Mouse (Mus musculus) MEL (cell line): ENCODE measurements around the gene Rfx2. TPM values are rescaled to one million over a fixed set of nuclear protein-coding genes. Genes with fewer than 3 reads are reported as not detected.
A peak's percentile ranks its signal among the peaks of the same experiment; 100 is the strongest.

ENCODE experiments used
- DNase-seq: peaks from one replicate; pipeline ENCODE4 v3.0.0; 2011; ENCODE audit warnings: low read depth, low spot score
- H3K27ac ChIP-seq: 2 replicates; pipeline ENCODE4 v1.5.1; 2012; ENCODE audit warnings: low read depth, mild to moderate bottlenecking, control low read depth, low read length, moderate library complexity; ENCODE audit not compliant: control insufficient read depth
- H3K27me3 ChIP-seq, 2 experiments: fragments of 150-350 bp in 1 of 2; sonication (generic) in 1 of 2; 2 replicates each; pipeline ENCODE4 v1.6.1; 2012; ENCODE audit warnings: low read length in 2 of 2, mild to moderate bottlenecking in 2 of 2, improper control_type of control experiment in 1 of 2, moderate library complexity in 1 of 2; ENCODE audit not compliant: insufficient read depth in 2 of 2, control insufficient read depth in 1 of 2
- H3K36me3 ChIP-seq, 2 experiments: 2 replicates each; pipeline ENCODE4 v1.6.1; 2012 to 2014; ENCODE audit warnings: low read length in 2 of 2, improper control_type of control experiment in 1 of 2, inconsistent platforms in 1 of 2, mild to moderate bottlenecking in 1 of 2; ENCODE audit not compliant: insufficient read depth in 2 of 2, control insufficient read depth in 1 of 2
- H3K4me1 ChIP-seq, 2 experiments: fragments of 150-350 bp in 1 of 2; sonication (generic) in 1 of 2; 2 replicates each; pipeline ENCODE4 v1.6.1; 2012; ENCODE audit warnings: low read length in 2 of 2, improper control_type of control experiment in 1 of 2, mild to moderate bottlenecking in 1 of 2; ENCODE audit not compliant: insufficient read depth in 2 of 2, control insufficient read depth in 1 of 2
- H3K4me3 ChIP-seq, 2 experiments: fragments of 150-350 bp in 1 of 2; sonication (generic) in 1 of 2; 2 replicates each; pipeline ENCODE4 v1.5.1; 2012; ENCODE audit warnings: low read depth in 2 of 2, low read length in 2 of 2, mild to moderate bottlenecking in 2 of 2, moderate library complexity in 2 of 2, control low read depth in 1 of 2, improper control_type of control experiment in 1 of 2; ENCODE audit not compliant: control insufficient read depth in 1 of 2, insufficient read depth in 1 of 2
- H3K79me2 ChIP-seq: 2 replicates; pipeline ENCODE4 v1.6.1; 2012; ENCODE audit warnings: mild to moderate bottlenecking, low read length, moderate library complexity; ENCODE audit not compliant: control insufficient read depth, poor library complexity, insufficient read depth
- H3K9ac ChIP-seq: 2 replicates; pipeline ENCODE4 v1.6.1; 2012; ENCODE audit warnings: low read depth, mild to moderate bottlenecking, control low read depth, low read length, moderate library complexity; ENCODE audit not compliant: control insufficient read depth, poor library complexity, severe bottlenecking
- H3K9me3 ChIP-seq: fragments of 150-350 bp; sonication (generic); replicated peaks from 2 replicates; pipeline ENCODE4 v1.6.1; 2012; ENCODE audit warnings: mild to moderate bottlenecking, low read length, improper control_type of control experiment, moderate library complexity; ENCODE audit not compliant: insufficient read depth
- BHLHE40 ChIP-seq: IDR thresholded peaks from 2 replicates; pipeline ENCODE4 v1.6.1; 2012; ENCODE audit warnings: low read depth, mild to moderate bottlenecking, inconsistent platforms, low read length, improper control_type of control experiment, borderline replicate concordance
- E2F4 ChIP-seq: IDR thresholded peaks from 2 replicates; pipeline ENCODE4 v1.6.1; 2011; ENCODE audit warnings: low read depth, low read length, improper control_type of control experiment, borderline replicate concordance
- ELF1 ChIP-seq: IDR thresholded peaks from 2 replicates; pipeline ENCODE4 v1.6.1; 2014; ENCODE audit warnings: low read depth, mild to moderate bottlenecking, inconsistent platforms, low read length, improper control_type of control experiment, moderate library complexity
- ETS1 ChIP-seq: IDR thresholded peaks from 2 replicates; pipeline ENCODE4 v1.6.1; 2012; ENCODE audit warnings: low read depth, mild to moderate bottlenecking, inconsistent platforms, low read length, improper control_type of control experiment, moderate library complexity
- GABPA ChIP-seq: IDR thresholded peaks from 2 replicates; pipeline ENCODE4 v1.6.1; 2012; ENCODE audit warnings: low read depth, mild to moderate bottlenecking, inconsistent platforms, low read length, improper control_type of control experiment, moderate library complexity
- GATA1 ChIP-seq: IDR thresholded peaks from 2 replicates; pipeline ENCODE4 v1.6.1; 2011; ENCODE audit warnings: low read depth, low read length, improper control_type of control experiment
- HCFC1 ChIP-seq: IDR thresholded peaks from 2 replicates; pipeline ENCODE4 v1.6.1; 2012; ENCODE audit warnings: low read depth, mild to moderate bottlenecking, inconsistent platforms, low read length, improper control_type of control experiment, moderate library complexity
- KAT2A ChIP-seq: conservative IDR thresholded peaks from 2 replicates; pipeline ENCODE4 v1.6.1; 2012; ENCODE audit warnings: low read depth, low read length, improper control_type of control experiment, inconsistent platforms
- MAX ChIP-seq: IDR thresholded peaks from 2 replicates; pipeline ENCODE4 v1.6.1; 2011; ENCODE audit warnings: low read length, improper control_type of control experiment
- MAZ ChIP-seq: IDR thresholded peaks from 2 replicates; pipeline ENCODE4 v1.6.1; 2012; ENCODE audit warnings: low read depth, mild to moderate bottlenecking, inconsistent platforms, low read length, improper control_type of control experiment
- MEF2A ChIP-seq: IDR thresholded peaks from 2 replicates; pipeline ENCODE4 v1.6.1; 2014; ENCODE audit warnings: low read depth, mild to moderate bottlenecking, inconsistent platforms, low read length, improper control_type of control experiment; ENCODE audit not compliant: poor library complexity, insufficient replicate concordance, severe bottlenecking; ENCODE audit errors: extremely low read depth
- MXI1 ChIP-seq: IDR thresholded peaks from 2 replicates; pipeline ENCODE4 v1.6.1; 2011; ENCODE audit warnings: mild to moderate bottlenecking, low read depth, low read length, improper control_type of control experiment
- POLR2AphosphoS2 ChIP-seq: IDR thresholded peaks from 2 replicates; pipeline ENCODE4 v1.6.1; 2011; ENCODE audit warnings: low read length, improper control_type of control experiment
- POLR2AphosphoS5 ChIP-seq: IDR thresholded peaks from 2 replicates; pipeline ENCODE4 v1.6.1; 2012; ENCODE audit warnings: low read depth, borderline replicate concordance, mild to moderate bottlenecking, inconsistent platforms, low read length, moderate library complexity, mixed read lengths
- RCOR1 ChIP-seq: IDR thresholded peaks from 2 replicates; pipeline ENCODE4 v1.6.1; 2012; ENCODE audit warnings: low read depth, mild to moderate bottlenecking, inconsistent platforms, low read length, improper control_type of control experiment
- USF1 ChIP-seq: IDR thresholded peaks from 2 replicates; pipeline ENCODE4 v1.6.1; 2014; ENCODE audit warnings: low read depth, mild to moderate bottlenecking, inconsistent platforms, low read length, improper control_type of control experiment, moderate library complexity
- USF2 ChIP-seq, 2 experiments: IDR thresholded peaks; 2 replicates each; pipeline ENCODE4 v1.6.1; 2011 to 2012; ENCODE audit warnings: improper control_type of control experiment in 2 of 2, low read length in 2 of 2, borderline replicate concordance in 1 of 2, inconsistent platforms in 1 of 2, low read depth in 1 of 2, mild to moderate bottlenecking in 1 of 2; ENCODE audit not compliant: insufficient read depth in 1 of 2
- ZMIZ1 ChIP-seq: IDR thresholded peaks from 2 replicates; pipeline ENCODE4 v1.6.1; 2012; ENCODE audit warnings: low read depth, mild to moderate bottlenecking, inconsistent platforms, low read length, improper control_type of control experiment, moderate library complexity
- polyA plus RNA-seq, 2 experiments: library from polyadenylated mRNA; stranded (reverse) in 1 of 2; unstranded in 1 of 2; fragments of >175 nt in 1 of 2; fragments of >200 nt in 1 of 2; gene quantifications; 2 replicates each; pipeline versions ENCODE4 v1.2.1 to v1.2.4; 2012; ENCODE audit warnings: low replicate concordance in 2 of 2, low read depth in 1 of 2; ENCODE audit not compliant: insufficient read length in 2 of 2, insufficient read depth in 1 of 2, missing spikeins in 1 of 2
- total RNA-seq: library from RNA; depleted of rRNA; stranded (reverse); fragments of 300-350 nt; gene quantifications from 2 replicates; pipeline ENCODE4 v1.2.3, GENCODE M21; 2012

Rfx2 gene
- total and polyA plus RNA-seq, 3 experiments = 7.5 to 29.2 TPM; not detected in 1

DNA sequence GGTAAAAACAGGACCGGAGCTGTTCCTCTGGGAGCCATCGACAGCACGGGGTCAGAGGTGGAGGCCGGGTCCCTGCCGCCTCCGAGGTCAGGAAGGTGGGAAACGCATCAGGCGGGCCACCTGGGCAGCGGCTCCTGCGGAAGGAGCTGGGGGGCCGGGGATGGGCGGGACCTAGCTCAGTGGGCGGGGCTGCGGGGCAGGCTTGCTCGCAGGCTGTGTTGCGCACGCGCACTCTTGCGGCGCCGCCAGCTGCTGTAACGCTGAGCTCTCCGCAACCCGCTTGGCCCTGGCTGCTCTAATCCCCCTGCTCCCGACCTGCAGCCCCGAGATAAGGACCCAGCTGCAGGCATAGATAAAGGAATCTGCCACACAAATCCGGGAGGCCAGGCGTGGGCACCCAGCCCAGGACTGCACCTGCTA lies 68.8 kb downstream of the Rfx2 start (continued):
- TF ChIP-seq POLR2AphosphoS2 = 0 out of 2 replicates have a peak, but pooled peaks have one; percentile 34
- TF ChIP-seq ZMIZ1 = no peak; the same call in 1 of the 2 replicates
- TF ChIP-seq RCOR1 = peak; percentile 99
- TF ChIP-seq MXI1 = peak; percentile 32
- peak; percentile 43; the same call in 1 of the 2 replicates for TF ChIP-seq ELF1
- TF ChIP-seq, all 39 proteins: peak for 18

DNA sequence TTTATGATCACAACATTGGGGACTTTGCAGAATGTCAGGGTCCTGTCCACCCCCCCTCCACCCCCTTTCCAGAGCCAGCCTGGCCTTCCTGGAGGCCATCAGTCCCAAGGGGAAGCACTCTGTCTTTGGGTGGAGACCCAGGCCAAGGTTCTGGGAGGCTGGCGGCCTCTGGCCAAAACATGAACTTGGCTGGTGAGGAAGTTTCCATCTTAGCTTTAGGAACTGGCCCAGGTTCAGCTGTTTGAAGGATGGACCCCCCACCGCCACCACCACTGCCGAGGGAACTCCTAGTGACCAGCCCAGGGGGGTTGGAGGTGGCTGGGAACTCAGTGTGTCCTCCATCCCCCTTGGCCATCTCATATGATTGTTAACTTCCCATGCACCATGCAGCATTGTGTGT lies 69.7 kb downstream of the Rfx2 start:
- no peaks in the 10 kb centered on the region for H3K27me3 ChIP-seq
- H3K9ac ChIP-seq = no peak overlapping the region
- no peak for TF ChIP-seq BHLHE40
- no peak for TF ChIP-seq USF2 (IDR thresholded peaks at IDR 0.05; ENCODE audit: borderline replicate concordance in 1 of 2, insufficient read depth in 1 of 2, low read depth in 1 of 2, low read length in 2 of 2)
- no peak for TF ChIP-seq GATA1
- no peak; the same call in 1 of the 2 replicates for TF ChIP-seq MAZ
- TF ChIP-seq ETS1 = no peak
- TF ChIP-seq ELF1 = no peak
- no peak for TF ChIP-seq KAT2A
- TF ChIP-seq HCFC1 = no peak
- TF ChIP-seq MEF2A = no peak
- no peak for TF ChIP-seq RCOR1
- TF ChIP-seq USF1 = no peak
- no peak for TF ChIP-seq POLR2AphosphoS5
- TF ChIP-seq E2F4 = no peak
- TF ChIP-seq, all 39 proteins: peak for 0
- DNase-seq = no peak
- Histone ChIP-seq H3K79me2 (peaks cover 12% of the 10 kb centered on the region), H3K9me3 (no peaks in the 10 kb centered on the region), H3K4me1 (peaks cover 0 to 33% of the 10 kb centered on the region in 2 experiments; a peak in 3 of 4 replicates), H3K36me3 (peaks cover 0 to 12% of the 10 kb centered on the region in 2 experiments; a peak in 2 of 4 replicates), H3K27ac (no peak overlapping the region), H3K4me3 (no peak overlapping the region)

DNA sequence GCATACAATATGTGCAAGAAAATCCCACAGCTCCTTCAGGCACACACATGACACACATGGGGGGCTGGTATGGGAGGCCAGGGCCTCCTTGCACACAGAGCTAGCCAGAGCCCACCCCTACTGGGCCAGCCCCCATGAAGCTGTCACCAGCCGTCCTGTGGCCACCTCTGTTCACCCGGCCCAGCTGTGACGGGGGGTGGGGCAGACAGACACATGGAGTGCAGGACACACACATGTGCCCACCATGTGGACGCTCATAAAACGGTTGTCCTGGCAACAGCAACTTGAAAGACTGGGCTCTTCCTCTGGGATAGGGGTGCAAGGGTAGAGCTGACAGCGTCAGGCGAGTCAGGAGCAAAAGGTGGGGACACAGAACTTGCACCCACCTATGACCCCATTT lies 71.6 kb downstream of the Rfx2 start:
- peaks cover 0 to 9% of the 10 kb centered on the region in 2 experiments; a peak in 2 of 4 replicates for H3K36me3 ChIP-seq
- no peaks in the 10 kb centered on the region for H3K9me3 ChIP-seq
- no peaks in the 10 kb centered on the region; the same call in 1 of the 2 replicates for H3K79me2 ChIP-seq
- no peak overlapping the region for H3K27ac ChIP-seq
- peaks cover 0 to 27% of the 10 kb centered on the region in 2 experiments; a peak in 3 of 4 replicates for H3K4me1 ChIP-seq
- no peaks in the 10 kb centered on the region for H3K27me3 ChIP-seq
- H3K9ac ChIP-seq = no peak overlapping the region
- TF ChIP-seq RCOR1 (no peak), MAX (no peak), BHLHE40 (no peak), GABPA (no peak), USF2 (IDR thresholded peaks at IDR 0.05; ENCODE audit: borderline replicate concordance in 1 of 2, insufficient read depth in 1 of 2, low read depth in 1 of 2, low read length in 2 of 2) (no peak), KAT2A (no peak)
- H3K4me3 ChIP-seq = no peak overlapping the region
- DNase-seq = no peak
